Mouse (Mus musculus) CH12.LX (cell line): ENCODE results near the gene Mpped1.

Experiments used
- ETS1 ChIP-seq: conservative IDR thresholded peaks from 2 replicates; pipeline ENCODE4 v1.6.1; 2012; ENCODE audit warnings: low read depth, mild to moderate bottlenecking, inconsistent platforms, low read length, improper control_type of control experiment, moderate library complexity
- PAX5 ChIP-seq: IDR thresholded peaks from 2 replicates; pipeline ENCODE4 v1.6.1; 2012; ENCODE audit warnings: low read length, inconsistent platforms, mixed read lengths
- POLR2A ChIP-seq: IDR thresholded peaks from 2 replicates; pipeline ENCODE4 v1.6.1; 2011; ENCODE audit warnings: low read depth, mild to moderate bottlenecking, improper control_type of control experiment, low read length

- no peak for TF ChIP-seq POLR2A
- no peak for TF ChIP-seq PAX5
- TF ChIP-seq ETS1 = no peak
Observed at GRCm38 (mm10) chr15:83756742-83757141, 22.5 kb upstream of the Mpped1 start.
